Mouse (Mus musculus) megakaryocyte, embryonic 14.5 days (primary cell): Measurements from ENCODE around the gene Olfr455. TPM values are rescaled to one million over a fixed set of nuclear protein-coding genes. Genes with fewer than 3 reads are reported as not detected.

Experiments used
- H3K27me3 ChIP-seq: replicated peaks from 2 replicates; pipeline ENCODE3; 2012; ENCODE audit warnings: inconsistent platforms
- H3K36me3 ChIP-seq: replicated peaks from 2 replicates; pipeline ENCODE3; 2012; ENCODE audit warnings: low read length, inconsistent platforms, mixed read lengths
- H3K4me1 ChIP-seq: 2 replicates; pipeline ENCODE4 v1.6.1; 2012; ENCODE audit warnings: inconsistent platforms
- H3K4me3 ChIP-seq: replicated peaks from 2 replicates; pipeline ENCODE3; 2012; ENCODE audit warnings: moderate library complexity, mild to moderate bottlenecking, inconsistent platforms
- H3K9me3 ChIP-seq: 2 replicates; pipeline ENCODE4 v1.6.1; 2012; ENCODE audit warnings: inconsistent platforms
- FLI1 ChIP-seq: IDR thresholded peaks from 2 replicates; pipeline ENCODE4 v1.6.1; 2012; ENCODE audit warnings: low read length, inconsistent platforms, mixed read lengths
- GATA1 ChIP-seq: IDR thresholded peaks from 3 replicates; pipeline ENCODE4 v1.6.1; 2012; ENCODE audit warnings: mixed read lengths, low read length, inconsistent platforms, borderline replicate concordance
- polyA plus RNA-seq: library from polyadenylated mRNA; stranded (reverse); fragments of >175 nt; gene quantifications from 2 replicates; pipeline ENCODE4 v1.2.3, GENCODE M21; 2012; ENCODE audit warnings: low replicate concordance; ENCODE audit not compliant: insufficient read depth

The Olfr455 gene
- polyA plus RNA-seq, 1 experiment = not detected

DNA sequence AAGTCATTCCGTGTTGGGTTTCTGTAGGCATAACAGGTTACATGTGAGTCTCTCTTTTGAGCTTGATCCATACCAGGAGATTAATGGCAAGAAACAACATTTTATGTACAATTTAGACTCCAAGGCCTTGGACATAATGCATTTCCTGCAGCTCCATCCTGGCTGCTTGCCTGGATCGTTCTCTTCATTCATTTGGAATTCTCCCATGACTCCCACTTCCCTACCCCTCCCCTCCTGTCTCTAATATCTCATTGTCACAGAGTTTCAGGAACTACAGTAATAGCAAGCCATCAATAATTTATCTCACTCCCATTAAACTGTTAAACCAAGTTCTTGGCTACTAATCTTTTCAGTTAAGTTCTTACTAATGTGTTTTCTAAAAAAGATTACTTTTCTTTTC lies 43.9 kb downstream of the Olfr455 start:
- no peak for TF ChIP-seq GATA1
- TF ChIP-seq FLI1 = no peak
- Histone ChIP-seq H3K4me3 (no peak overlapping the region), H3K4me1 (no peaks in the 10 kb centered on the region), H3K27me3 (no peaks in the 10 kb centered on the region), H3K36me3 (no peaks in the 10 kb centered on the region), H3K9me3 (no peaks in the 10 kb centered on the region)

DNA sequence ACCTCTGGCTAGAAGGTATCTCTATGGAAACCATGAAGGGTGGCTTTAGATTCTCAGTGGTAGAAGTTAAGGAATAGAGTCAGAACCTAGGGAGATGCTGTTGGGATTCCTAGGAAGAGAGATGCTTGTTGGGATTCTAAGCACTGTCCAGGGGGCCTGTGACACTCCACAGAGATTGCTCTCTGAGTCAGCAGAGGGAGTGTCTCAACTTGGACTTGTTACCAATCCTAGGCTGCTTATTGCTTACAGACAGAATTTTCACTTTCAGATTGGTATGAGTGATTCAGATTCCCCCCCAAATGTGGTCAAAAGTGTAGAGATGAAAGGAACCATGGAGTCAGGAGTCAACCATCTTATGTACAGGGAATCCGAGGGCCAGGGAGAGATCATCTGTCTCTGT lies 57.7 kb downstream of the Olfr455 start:
- H3K27me3 ChIP-seq = no peaks in the 10 kb centered on the region
- TF ChIP-seq FLI1 (no peak), GATA1 (no peak)
- no peaks in the 10 kb centered on the region for H3K4me1 ChIP-seq
- H3K9me3 ChIP-seq = no peaks in the 10 kb centered on the region
- no peaks in the 10 kb centered on the region for H3K36me3 ChIP-seq
- H3K4me3 ChIP-seq = no peak overlapping the region

DNA sequence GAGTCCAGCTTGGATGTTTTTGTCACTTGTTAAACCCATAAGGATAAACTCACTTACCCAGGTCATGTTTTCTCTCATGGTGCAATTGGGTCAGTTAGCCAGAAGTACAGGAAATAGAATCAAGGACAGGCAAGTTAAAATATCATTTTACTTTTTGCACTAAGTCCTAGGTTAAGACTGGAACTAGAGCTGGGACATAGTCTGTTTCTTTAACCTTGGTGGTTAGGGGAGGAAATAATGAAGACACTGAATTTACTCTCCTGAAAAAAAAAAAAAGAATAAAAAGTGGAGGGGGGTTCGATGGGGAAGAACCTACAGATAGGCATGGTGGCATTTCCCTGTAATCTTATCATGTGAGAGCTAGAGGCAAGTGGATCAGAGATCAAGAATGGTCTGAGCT lies 60.3 kb downstream of the Olfr455 start, which contains the start of gene Olfr456:
Gene Olfr456, minus strand, starts transcription at position 101 of the 400 bp plus-strand sequence.
- no peaks in the 10 kb centered on the region for H3K4me1 ChIP-seq
- H3K27me3 ChIP-seq = no peaks in the 10 kb centered on the region
- no peaks in the 10 kb centered on the region for H3K9me3 ChIP-seq
- TF ChIP-seq GATA1 (no peak), FLI1 (no peak)
- H3K4me3 ChIP-seq = no peak within 1 kb of the TSS
- H3K36me3 ChIP-seq = no peaks in the 10 kb centered on the region

Other genes with a start within 250 kb of the Olfr455 start
- 0.41 TPM in 1 of 2 replicates, not detected in the other for gene Fam131b, start 222.9 kb downstream of the Olfr455 start, polyA plus RNA-seq
- gene Zyx, start 198.0 kb downstream of the Olfr455 start, polyA plus RNA-seq = 8,612 and 27,789 TPM in 2 replicates
- not detected in 2 replicates for gene Epha1, start 174.3 kb downstream of the Olfr455 start, polyA plus RNA-seq
- gene Tas2r143, start 147.3 kb downstream of the Olfr455 start, polyA plus RNA-seq = not detected in 2 replicates
- gene Tas2r135, start 142.2 kb downstream of the Olfr455 start, polyA plus RNA-seq = not detected in 2 replicates
- not detected in 2 replicates for gene Tas2r126, start 113.1 kb downstream of the Olfr455 start, polyA plus RNA-seq
- not detected in 2 replicates for gene Olfr458, start 82.4 kb downstream of the Olfr455 start, polyA plus RNA-seq
- not detected in 2 replicates for gene Olfr457, start 71.3 kb downstream of the Olfr455 start, polyA plus RNA-seq
- gene Olfr456, start 60.4 kb downstream of the Olfr455 start, polyA plus RNA-seq = not detected in 2 replicates
- not detected in 2 replicates for gene Tcaf3, start 50.1 kb upstream of the Olfr455 start, polyA plus RNA-seq
- gene Tcaf2, start 97.7 kb upstream of the Olfr455 start, polyA plus RNA-seq = not detected in 2 replicates
- not detected in 2 replicates for gene Tcaf1, start 162.5 kb upstream of the Olfr455 start, polyA plus RNA-seq
- gene Olfr453, start 191.8 kb upstream of the Olfr455 start, polyA plus RNA-seq = not detected in 2 replicates
- gene Olfr38, start 208.8 kb upstream of the Olfr455 start, polyA plus RNA-seq = not detected in 2 replicates
- gene Olfr452, start 237.5 kb upstream of the Olfr455 start, polyA plus RNA-seq = not detected in 2 replicates